Mouse (Mus musculus): ENCODE data around the gene Wwp2. TPM values are rescaled to one million over a fixed set of nuclear protein-coding genes. Genes with fewer than 3 reads are reported as not detected.

The Wwp2 gene
- polyA plus RNA-seq, 1 experiment from 2014 or later: 37.6 TPM

GRCm38 (mm10) chr8:107495425-107495824 lies 59.3 kb downstream of the Wwp2 start:
- WGBS: 84% methylated on average over 9 of the region's 9 CpGs
- Histone ChIP-seq H3K9ac (no peak overlapping the region), H3K27me3 (replicated peaks) (no peaks in the 10 kb centered on the region), H3K4me3 (no peak overlapping the region), H3K4me2 (no peak overlapping the region), H3K9me3 (replicated peaks) (no peaks in the 10 kb centered on the region), H3K4me1 (replicated peaks) (peaks cover 35% of the 10 kb centered on the region), H3K27ac (ENCODE audit: poor library complexity, severe bottlenecking) (no peak overlapping the region), H3K36me3 (no peaks in the 10 kb centered on the region)
- ATAC-seq (ENCODE audit: insufficient number of reproducible peaks, low FRiP score): no peak

- no peak overlapping the region for H3K4me2 ChIP-seq
Measured at GRCm38 (mm10) chr8:107497708-107498107, 61.5 kb downstream of the Wwp2 start.

GRCm38 (mm10) chr8:107498390-107498789 lies 62.2 kb downstream of the Wwp2 start:
- Histone ChIP-seq H3K36me3 (peaks cover 7% of the 10 kb centered on the region; the same call in 1 of the 2 replicates), H3K4me1 (replicated peaks) (peaks cover 37% of the 10 kb centered on the region), H3K9ac (no peak overlapping the region), H3K4me2 (no peak overlapping the region), H3K9me3 (replicated peaks) (0 out of 2 replicates have a peak, but pooled peaks cover 4% of the 10 kb centered on the region), H3K27me3 (replicated peaks) (no peaks in the 10 kb centered on the region), H3K4me3 (no peak overlapping the region), H3K27ac (ENCODE audit: poor library complexity, severe bottlenecking) (peak overlapping the region; percentile 43; the same call in 1 of the 2 replicates)
- 76% methylated on average over 1 of the region's 1 CpGs for WGBS
- no peak for ATAC-seq (ENCODE audit: insufficient number of reproducible peaks, low FRiP score)

More at GRCm38 (mm10) chr8:107497708-107498107, 61.5 kb downstream of the Wwp2 start:
- H3K27me3 ChIP-seq (replicated peaks): no peaks in the 10 kb centered on the region
- no peak overlapping the region for H3K4me3 ChIP-seq
- ATAC-seq (ENCODE audit: insufficient number of reproducible peaks, low FRiP score): no peak
- peaks cover 30% of the 10 kb centered on the region for H3K4me1 ChIP-seq (replicated peaks)
- WGBS: 74% methylated on average over 6 of the region's 6 CpGs
- H3K36me3 ChIP-seq: peaks cover 7% of the 10 kb centered on the region; the same call in 1 of the 2 replicates
- 0 out of 2 replicates have a peak, but pooled peaks cover 4% of the 10 kb centered on the region for H3K9me3 ChIP-seq (replicated peaks)
- H3K27ac ChIP-seq (ENCODE audit: poor library complexity, severe bottlenecking): no peak overlapping the region
- H3K9ac ChIP-seq: no peak overlapping the region

- 0 out of 2 replicates have a peak, but pooled peaks cover 4% of the 10 kb centered on the region for H3K9me3 ChIP-seq (replicated peaks)
- WGBS: 62% methylated on average over 8 of the region's 8 CpGs
- H3K4me1 ChIP-seq (replicated peaks): peaks cover 41% of the 10 kb centered on the region
- H3K4me3 ChIP-seq: no peak overlapping the region
- H3K36me3 ChIP-seq: peaks cover 7% of the 10 kb centered on the region; the same call in 1 of the 2 replicates
- H3K4me2 ChIP-seq: no peak overlapping the region
- no peak for ATAC-seq (ENCODE audit: insufficient number of reproducible peaks, low FRiP score)
- H3K9ac ChIP-seq: 0 out of 2 replicates have a peak overlapping the region, but pooled peaks have one; percentile 33
- H3K27me3 ChIP-seq (replicated peaks): no peaks in the 10 kb centered on the region
- peak overlapping the region; percentile 43; the same call in 1 of the 2 replicates for H3K27ac ChIP-seq (ENCODE audit: poor library complexity, severe bottlenecking)
Measured at GRCm38 (mm10) chr8:107498806-107499205, 62.6 kb downstream of the Wwp2 start.

- H3K4me3 ChIP-seq: no peak overlapping the region
- no peak overlapping the region for H3K4me2 ChIP-seq
- no peak overlapping the region for H3K27ac ChIP-seq (ENCODE audit: poor library complexity, severe bottlenecking)
- H3K4me1 ChIP-seq (replicated peaks): peaks cover 46% of the 10 kb centered on the region
- ATAC-seq (ENCODE audit: insufficient number of reproducible peaks, low FRiP score): no peak
- H3K9ac ChIP-seq: no peak overlapping the region
- 48% methylated on average over 3 of the region's 3 CpGs for WGBS
- no peaks in the 10 kb centered on the region for H3K27me3 ChIP-seq (replicated peaks)
- peaks cover 7% of the 10 kb centered on the region; the same call in 1 of the 2 replicates for H3K36me3 ChIP-seq
- H3K9me3 ChIP-seq (replicated peaks): 0 out of 2 replicates have a peak, but pooled peaks cover 4% of the 10 kb centered on the region
Measured at GRCm38 (mm10) chr8:107499519-107499918, 63.4 kb downstream of the Wwp2 start.

GRCm38 (mm10) chr8:107502407-107502806 lies 66.2 kb downstream of the Wwp2 start:
- Histone ChIP-seq H3K27ac (ENCODE audit: poor library complexity, severe bottlenecking) (no peak overlapping the region), H3K4me3 (no peak overlapping the region), H3K36me3 (peaks cover 20% of the 10 kb centered on the region), H3K9ac (no peak overlapping the region), H3K9me3 (replicated peaks) (0 out of 2 replicates have a peak, but pooled peaks cover 4% of the 10 kb centered on the region), H3K27me3 (replicated peaks) (no peaks in the 10 kb centered on the region), H3K4me2 (no peak overlapping the region), H3K4me1 (replicated peaks) (peaks cover 47% of the 10 kb centered on the region)
- 83% methylated on average over 8 of the region's 8 CpGs for WGBS
- ATAC-seq (ENCODE audit: insufficient number of reproducible peaks, low FRiP score): no peak

- 73% methylated on average over 3 of the region's 3 CpGs for WGBS
- Histone ChIP-seq H3K9ac (no peak overlapping the region), H3K4me2 (no peak overlapping the region), H3K4me3 (no peak overlapping the region), H3K27ac (ENCODE audit: poor library complexity, severe bottlenecking) (no peak overlapping the region), H3K36me3 (peaks cover 24% of the 10 kb centered on the region), H3K27me3 (replicated peaks) (no peaks in the 10 kb centered on the region), H3K9me3 (replicated peaks) (0 out of 2 replicates have a peak, but pooled peaks cover 4% of the 10 kb centered on the region), H3K4me1 (replicated peaks) (peaks cover 43% of the 10 kb centered on the region)
- ATAC-seq (ENCODE audit: insufficient number of reproducible peaks, low FRiP score): no peak
Measured at GRCm38 (mm10) chr8:107502922-107503321, 66.8 kb downstream of the Wwp2 start.

GRCm38 (mm10) chr8:107503354-107503753 lies 67.2 kb downstream of the Wwp2 start:
- Histone ChIP-seq H3K27ac (ENCODE audit: poor library complexity, severe bottlenecking) (no peak overlapping the region), H3K9me3 (replicated peaks) (0 out of 2 replicates have a peak, but pooled peaks cover 4% of the 10 kb centered on the region), H3K4me2 (no peak overlapping the region), H3K9ac (no peak overlapping the region), H3K27me3 (replicated peaks) (no peaks in the 10 kb centered on the region), H3K4me3 (no peak overlapping the region), H3K36me3 (peaks cover 28% of the 10 kb centered on the region), H3K4me1 (replicated peaks) (peaks cover 40% of the 10 kb centered on the region)
- no peak for ATAC-seq (ENCODE audit: insufficient number of reproducible peaks, low FRiP score)
- 19% methylated on average over 6 of the region's 6 CpGs for WGBS

- 74% methylated on average over 13 of the region's 13 CpGs for WGBS
- ATAC-seq (ENCODE audit: insufficient number of reproducible peaks, low FRiP score): no peak
- peaks cover 29% of the 10 kb centered on the region for H3K36me3 ChIP-seq
- no peak overlapping the region for H3K4me3 ChIP-seq
- H3K9ac ChIP-seq: no peak overlapping the region; the same call in 1 of the 2 replicates
- peaks cover 31% of the 10 kb centered on the region for H3K4me1 ChIP-seq (replicated peaks)
- H3K9me3 ChIP-seq (replicated peaks): 0 out of 2 replicates have a peak, but pooled peaks cover 4% of the 10 kb centered on the region
- no peaks in the 10 kb centered on the region for H3K27me3 ChIP-seq (replicated peaks)
- no peak overlapping the region for H3K4me2 ChIP-seq
- peak overlapping the region; percentile 39; the same call in 1 of the 2 replicates for H3K27ac ChIP-seq (ENCODE audit: poor library complexity, severe bottlenecking)
Measured at GRCm38 (mm10) chr8:107504239-107504985, 68.2 kb downstream of the Wwp2 start.

- H3K9me3 ChIP-seq (replicated peaks): 0 out of 2 replicates have a peak, but pooled peaks cover 4% of the 10 kb centered on the region
- no peak overlapping the region for H3K27ac ChIP-seq (ENCODE audit: poor library complexity, severe bottlenecking)
- no peak overlapping the region for H3K9ac ChIP-seq
- no peaks in the 10 kb centered on the region for H3K27me3 ChIP-seq (replicated peaks)
- no peak overlapping the region for H3K4me3 ChIP-seq
- peaks cover 29% of the 10 kb centered on the region for H3K36me3 ChIP-seq
- H3K4me2 ChIP-seq: no peak overlapping the region
- 88% methylated on average over 4 of the region's 4 CpGs for WGBS
- ATAC-seq (ENCODE audit: insufficient number of reproducible peaks, low FRiP score): no peak
- H3K4me1 ChIP-seq (replicated peaks): peaks cover 26% of the 10 kb centered on the region
Measured at GRCm38 (mm10) chr8:107505271-107505670, 69.1 kb downstream of the Wwp2 start.

- peaks cover 28% of the 10 kb centered on the region for H3K36me3 ChIP-seq
- H3K27me3 ChIP-seq (replicated peaks): no peaks in the 10 kb centered on the region
- WGBS: 100% methylated on average over 1 of the region's 1 CpGs
- H3K4me1 ChIP-seq (replicated peaks): peaks cover 26% of the 10 kb centered on the region
- H3K4me3 ChIP-seq: no peak overlapping the region
- no peak overlapping the region for H3K27ac ChIP-seq (ENCODE audit: poor library complexity, severe bottlenecking)
- H3K9ac ChIP-seq: no peak overlapping the region
- 0 out of 2 replicates have a peak, but pooled peaks cover under 1% of the 10 kb centered on the region for H3K9me3 ChIP-seq (replicated peaks)
- no peak overlapping the region for H3K4me2 ChIP-seq
- no peak for ATAC-seq (ENCODE audit: insufficient number of reproducible peaks, low FRiP score)
Measured at GRCm38 (mm10) chr8:107507019-107507418, 70.9 kb downstream of the Wwp2 start.
